Mouse (Mus musculus): ENCODE results near the gene Uvssa. TPM values are rescaled to one million over a fixed set of nuclear protein-coding genes. Genes with fewer than 3 reads are reported as not detected.

Gene Uvssa
- polyA plus RNA-seq, 1 experiment, result 8.3 TPM

DNA sequence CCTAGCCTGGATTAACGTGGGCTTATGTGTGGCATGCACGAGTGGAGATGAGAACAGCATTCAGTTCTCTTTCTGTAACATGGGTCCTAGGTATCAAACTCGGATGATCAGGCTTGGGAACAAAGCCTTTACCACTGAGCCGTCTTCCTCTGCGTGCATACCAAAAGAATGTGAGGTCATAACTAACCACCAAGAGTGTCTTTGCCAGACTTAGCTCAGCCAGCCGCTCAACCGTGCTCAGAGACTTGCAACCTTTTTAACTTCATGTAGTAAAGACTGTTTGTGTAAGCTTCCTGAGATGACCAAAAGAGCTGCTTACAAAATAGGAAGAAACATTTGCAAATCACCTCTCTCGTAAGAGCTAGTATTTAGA, 26.1 kb upstream of the Uvssa start:
- H3K4me1 ChIP-seq (ENCODE audit: control insufficient read depth, insufficient read depth, low read length), result no peaks in the 10 kb centered on the region
- no peak overlapping the region for H3K27ac ChIP-seq (ENCODE audit: control insufficient read depth, insufficient read depth, low read depth, low read length)
- no peak overlapping the region for H3K4me3 ChIP-seq (ENCODE audit: control insufficient read depth, low read depth, low read length)
- no peaks in the 10 kb centered on the region for H3K27me3 ChIP-seq (ENCODE audit: control insufficient read depth, insufficient read depth, low read length)
- TF ChIP-seq POLR2A (IDR thresholded peaks at IDR 0.05; ENCODE audit: control insufficient read depth, low read depth, low read length) (no peak), CTCF (IDR thresholded peaks at IDR 0.05; ENCODE audit: control insufficient read depth, insufficient read depth, insufficient replicate concordance, low read depth, low read length) (no peak)
- no peaks in the 10 kb centered on the region for H3K36me3 ChIP-seq (ENCODE audit: control insufficient read depth, insufficient read depth, low read length)

DNA sequence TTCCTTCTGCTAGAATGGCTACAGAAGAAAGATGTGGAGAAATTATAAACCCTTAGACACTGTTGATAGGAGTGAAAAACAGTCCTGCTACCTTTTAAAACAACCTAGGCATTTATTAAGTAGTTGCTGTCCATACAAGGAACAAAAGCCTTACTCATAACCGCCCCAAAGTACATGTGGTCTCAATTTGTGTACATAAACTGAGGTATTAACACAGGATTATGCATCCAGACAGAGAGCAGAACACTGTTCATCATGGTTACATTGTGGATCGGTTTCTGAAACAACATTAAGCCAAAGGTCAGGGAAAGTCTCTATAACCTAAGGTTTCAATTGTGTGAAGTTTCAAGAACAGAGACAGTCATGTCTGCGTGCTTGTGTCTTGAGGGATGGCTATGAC, 25.3 kb upstream of the Uvssa start:
- H3K36me3 ChIP-seq (ENCODE audit: control insufficient read depth, insufficient read depth, low read length), result no peaks in the 10 kb centered on the region

DNA sequence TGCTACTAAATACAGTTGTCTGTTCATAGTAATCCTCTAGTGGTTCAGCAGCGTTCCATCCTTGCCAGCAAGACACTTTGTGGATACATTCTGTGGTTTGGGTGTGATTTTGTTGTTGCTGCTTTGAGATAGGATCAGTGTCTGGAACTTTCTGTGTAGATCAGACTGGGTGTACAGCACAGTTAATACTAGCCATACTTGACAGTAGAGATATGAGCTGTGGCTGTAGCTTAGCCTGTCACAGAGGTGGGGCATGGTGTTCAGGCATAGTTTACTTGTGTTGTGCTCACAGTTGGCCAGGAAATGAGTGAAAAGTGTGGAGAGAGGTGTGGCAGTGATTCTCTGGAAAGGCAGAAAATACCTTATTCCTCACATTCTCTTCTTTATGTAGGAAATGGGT, 20.9 kb upstream of the Uvssa start:
- no peak overlapping the region for H3K4me3 ChIP-seq (ENCODE audit: control insufficient read depth, low read depth, low read length)
- H3K27ac ChIP-seq (ENCODE audit: control insufficient read depth, insufficient read depth, low read depth, low read length), result no peak overlapping the region
- peaks cover 2% of the 10 kb centered on the region for H3K36me3 ChIP-seq (ENCODE audit: control insufficient read depth, insufficient read depth, low read length)
- no peaks in the 10 kb centered on the region for H3K4me1 ChIP-seq (ENCODE audit: control insufficient read depth, insufficient read depth, low read length)
- TF ChIP-seq POLR2A (IDR thresholded peaks at IDR 0.05; ENCODE audit: control insufficient read depth, low read depth, low read length) (no peak), CTCF (IDR thresholded peaks at IDR 0.05; ENCODE audit: control insufficient read depth, insufficient read depth, insufficient replicate concordance, low read depth, low read length) (no peak)
- H3K27me3 ChIP-seq (ENCODE audit: control insufficient read depth, insufficient read depth, low read length), result no peaks in the 10 kb centered on the region

More for the DNA sequence above, 25.3 kb upstream of the Uvssa start:
- no peak overlapping the region for H3K4me3 ChIP-seq (ENCODE audit: control insufficient read depth, low read depth, low read length)
- TF ChIP-seq CTCF (IDR thresholded peaks at IDR 0.05; ENCODE audit: control insufficient read depth, insufficient read depth, insufficient replicate concordance, low read depth, low read length) (no peak), POLR2A (IDR thresholded peaks at IDR 0.05; ENCODE audit: control insufficient read depth, low read depth, low read length) (no peak)
- no peak overlapping the region for H3K27ac ChIP-seq (ENCODE audit: control insufficient read depth, insufficient read depth, low read depth, low read length)
- no peaks in the 10 kb centered on the region for H3K4me1 ChIP-seq (ENCODE audit: control insufficient read depth, insufficient read depth, low read length)
- H3K27me3 ChIP-seq (ENCODE audit: control insufficient read depth, insufficient read depth, low read length), result no peaks in the 10 kb centered on the region

DNA sequence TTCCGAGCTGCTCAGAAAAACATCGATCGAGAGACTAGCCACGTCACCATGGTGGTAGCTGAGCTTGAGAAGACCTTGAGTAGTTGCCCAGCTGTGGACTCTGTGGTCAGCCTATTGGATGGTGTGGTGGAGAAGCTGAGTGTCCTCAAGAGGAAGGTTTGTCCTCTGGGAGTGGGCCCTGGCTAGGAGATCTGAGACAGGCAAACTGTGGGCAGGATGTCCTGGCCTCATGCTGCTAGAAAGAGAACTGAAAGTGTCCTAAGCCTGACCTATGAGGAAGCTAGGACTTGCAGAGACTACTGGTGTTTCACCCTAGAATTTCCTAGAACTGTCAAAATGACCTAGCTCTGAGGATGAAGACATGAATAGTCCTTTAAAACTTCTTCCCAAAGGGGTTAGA, 19.9 kb upstream of the Uvssa start:
- peaks cover 3% of the 10 kb centered on the region for H3K36me3 ChIP-seq (ENCODE audit: control insufficient read depth, insufficient read depth, low read length)
- no peak for TF ChIP-seq POLR2A (IDR thresholded peaks at IDR 0.05; ENCODE audit: control insufficient read depth, low read depth, low read length)
- TF ChIP-seq CTCF (IDR thresholded peaks at IDR 0.05; ENCODE audit: control insufficient read depth, insufficient read depth, insufficient replicate concordance, low read depth, low read length), result no peak
- H3K4me3 ChIP-seq (ENCODE audit: control insufficient read depth, low read depth, low read length), result no peak overlapping the region
- H3K27ac ChIP-seq (ENCODE audit: control insufficient read depth, insufficient read depth, low read depth, low read length), result no peak overlapping the region
- no peaks in the 10 kb centered on the region for H3K27me3 ChIP-seq (ENCODE audit: control insufficient read depth, insufficient read depth, low read length)
- H3K4me1 ChIP-seq (ENCODE audit: control insufficient read depth, insufficient read depth, low read length), result no peaks in the 10 kb centered on the region

DNA sequence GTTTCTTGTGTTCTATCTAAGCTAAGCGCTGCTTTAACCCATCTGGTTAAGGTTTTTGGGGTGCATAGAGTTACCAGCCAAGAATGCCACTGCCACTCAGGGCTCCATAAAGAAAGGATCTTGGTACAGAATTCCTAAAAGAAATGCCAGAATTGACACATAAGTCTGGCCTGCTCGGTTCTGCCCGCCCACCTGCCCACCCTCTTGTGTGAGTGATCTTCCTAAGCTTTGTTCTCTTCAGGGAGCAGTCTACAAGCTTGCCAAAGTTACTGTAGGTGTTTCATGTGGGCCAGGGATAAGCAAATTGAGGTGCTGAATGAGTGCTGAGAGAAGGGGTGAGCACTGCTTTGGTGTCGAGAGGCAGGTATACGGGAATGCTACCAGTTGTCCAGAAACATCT, 15.1 kb upstream of the Uvssa start:
- Histone ChIP-seq H3K27me3 (ENCODE audit: control insufficient read depth, insufficient read depth, low read length) (no peaks in the 10 kb centered on the region), H3K27ac (ENCODE audit: control insufficient read depth, insufficient read depth, low read depth, low read length) (no peak overlapping the region), H3K36me3 (ENCODE audit: control insufficient read depth, insufficient read depth, low read length) (peaks cover 3% of the 10 kb centered on the region), H3K4me3 (ENCODE audit: control insufficient read depth, low read depth, low read length) (no peak overlapping the region), H3K4me1 (ENCODE audit: control insufficient read depth, insufficient read depth, low read length) (no peaks in the 10 kb centered on the region)
- TF ChIP-seq CTCF (IDR thresholded peaks at IDR 0.05; ENCODE audit: control insufficient read depth, insufficient read depth, insufficient replicate concordance, low read depth, low read length), result no peak
- TF ChIP-seq POLR2A (IDR thresholded peaks at IDR 0.05; ENCODE audit: control insufficient read depth, low read depth, low read length), result no peak

DNA sequence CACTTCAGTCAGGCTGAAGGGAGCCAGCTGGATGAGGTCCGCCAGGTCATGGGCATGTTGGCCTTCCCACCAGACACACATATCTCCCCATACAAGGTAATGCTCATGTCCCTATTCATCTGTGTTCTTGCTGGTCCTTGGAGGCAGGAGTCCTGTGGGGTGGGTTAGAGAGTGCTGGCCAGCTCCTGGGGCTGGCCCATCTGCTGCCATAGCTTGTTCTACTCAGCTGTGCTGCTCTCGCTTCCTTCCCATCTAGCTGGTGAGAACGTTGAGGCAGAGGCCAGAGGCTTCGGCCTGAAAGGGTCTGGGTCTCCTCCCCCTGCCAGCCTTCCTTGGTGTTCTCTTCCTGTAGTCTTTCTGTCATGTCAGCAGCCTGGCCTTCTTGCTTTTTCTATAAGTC, 9.7 kb upstream of the Uvssa start:
- Histone ChIP-seq H3K27me3 (ENCODE audit: control insufficient read depth, insufficient read depth, low read length) (no peaks in the 10 kb centered on the region), H3K4me3 (ENCODE audit: control insufficient read depth, low read depth, low read length) (no peak overlapping the region), H3K27ac (ENCODE audit: control insufficient read depth, insufficient read depth, low read depth, low read length) (no peak overlapping the region), H3K4me1 (ENCODE audit: control insufficient read depth, insufficient read depth, low read length) (no peaks in the 10 kb centered on the region), H3K36me3 (ENCODE audit: control insufficient read depth, insufficient read depth, low read length) (peaks cover 2% of the 10 kb centered on the region)
- no peak for TF ChIP-seq CTCF (IDR thresholded peaks at IDR 0.05; ENCODE audit: control insufficient read depth, insufficient read depth, insufficient replicate concordance, low read depth, low read length)
- no peak for TF ChIP-seq POLR2A (IDR thresholded peaks at IDR 0.05; ENCODE audit: control insufficient read depth, low read depth, low read length)

DNA sequence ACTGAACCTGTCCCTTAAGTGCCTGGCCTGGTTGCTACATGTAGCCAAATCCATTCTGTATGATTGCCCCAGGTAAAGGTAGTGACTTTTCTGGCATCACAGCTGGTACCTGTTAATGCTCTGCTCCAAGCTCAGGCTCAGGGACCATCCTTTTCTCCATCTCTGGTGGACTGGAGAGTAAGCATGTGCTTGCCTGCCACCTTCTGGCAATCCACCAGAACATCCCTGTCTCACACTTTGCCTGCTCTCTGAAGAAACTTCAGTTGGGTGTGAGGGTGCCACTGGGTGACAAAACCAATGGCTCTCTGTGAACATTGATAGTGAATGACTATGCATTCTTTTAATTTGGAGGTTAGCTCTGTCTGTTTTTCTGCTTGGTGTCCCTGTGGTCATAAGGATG, 7.2 kb upstream of the Uvssa start:
- Histone ChIP-seq H3K4me1 (ENCODE audit: control insufficient read depth, insufficient read depth, low read length) (no peaks in the 10 kb centered on the region), H3K36me3 (ENCODE audit: control insufficient read depth, insufficient read depth, low read length) (peaks cover 2% of the 10 kb centered on the region), H3K4me3 (ENCODE audit: control insufficient read depth, low read depth, low read length) (no peak overlapping the region), H3K27me3 (ENCODE audit: control insufficient read depth, insufficient read depth, low read length) (no peaks in the 10 kb centered on the region), H3K27ac (ENCODE audit: control insufficient read depth, insufficient read depth, low read depth, low read length) (no peak overlapping the region)
- TF ChIP-seq POLR2A (IDR thresholded peaks at IDR 0.05; ENCODE audit: control insufficient read depth, low read depth, low read length) (no peak), CTCF (IDR thresholded peaks at IDR 0.05; ENCODE audit: control insufficient read depth, insufficient read depth, insufficient replicate concordance, low read depth, low read length) (peak; percentile 40; the same call in 1 of the 2 replicates)

DNA sequence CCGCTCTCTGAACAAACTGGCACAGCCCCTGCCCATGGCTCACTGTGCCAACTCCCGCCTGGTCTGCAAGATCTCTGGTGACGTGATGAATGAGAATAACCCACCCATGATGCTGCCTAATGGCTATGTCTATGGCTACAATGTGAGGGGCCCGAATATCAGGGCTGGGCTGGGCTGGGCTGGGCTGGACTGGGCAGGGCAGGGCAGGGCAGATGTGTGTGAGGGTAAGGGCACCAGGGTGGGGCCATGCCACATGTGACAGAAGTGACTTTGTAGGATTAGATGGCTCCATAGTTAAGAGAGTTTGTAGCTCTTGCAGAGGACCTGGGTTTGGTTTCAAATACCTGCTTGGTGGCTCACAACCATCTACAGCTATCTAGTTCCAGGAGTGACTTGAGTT, 6.7 kb upstream of the Uvssa start:
- Histone ChIP-seq H3K27ac (ENCODE audit: control insufficient read depth, insufficient read depth, low read depth, low read length) (no peak overlapping the region), H3K36me3 (ENCODE audit: control insufficient read depth, insufficient read depth, low read length) (peaks cover 2% of the 10 kb centered on the region), H3K4me3 (ENCODE audit: control insufficient read depth, low read depth, low read length) (no peak overlapping the region), H3K27me3 (ENCODE audit: control insufficient read depth, insufficient read depth, low read length) (no peaks in the 10 kb centered on the region), H3K4me1 (ENCODE audit: control insufficient read depth, insufficient read depth, low read length) (no peaks in the 10 kb centered on the region)
- TF ChIP-seq POLR2A (IDR thresholded peaks at IDR 0.05; ENCODE audit: control insufficient read depth, low read depth, low read length) (no peak), CTCF (IDR thresholded peaks at IDR 0.05; ENCODE audit: control insufficient read depth, insufficient read depth, insufficient replicate concordance, low read depth, low read length) (no peak)
